Mouse (Mus musculus) forelimb bud, embryonic 11.5 days (tissue): ENCODE results near the gene Lrrc3.
"Not testable (repeated sequence)": the region's sequence is repeated elsewhere in the genome, so short reads cannot be mapped to it uniquely, and the experiment has no call there.

Experiments
- DNase-seq: peaks from one replicate; pipeline ENCODE4 v3.0.0-alpha.2; 2012; ENCODE audit warnings: low read depth, low spot score

The Lrrc3 gene

GRCm38 (mm10) chr10:77902211-77902893, at the start of gene Lrrc3:
Lrrc3 (minus strand) TSS chr10:77902536.
- DNase-seq = peak; percentile 45

- not testable (repeated sequence) for DNase-seq
Measured at GRCm38 (mm10) chr10:77950468-77950867, 48.1 kb upstream of the Lrrc3 start.

GRCm38 (mm10) chr10:77939685-77940084, 37.3 kb upstream of the Lrrc3 start:
- DNase-seq = no peak

GRCm38 (mm10) chr10:77927375-77927774, 25.0 kb upstream of the Lrrc3 start:
- DNase-seq = no peak

GRCm38 (mm10) chr10:77926140-77926539, 23.8 kb upstream of the Lrrc3 start:
- DNase-seq = peak; percentile 25

- DNase-seq = no peak
Measured at GRCm38 (mm10) chr10:77922681-77923080, 20.3 kb upstream of the Lrrc3 start.

GRCm38 (mm10) chr10:77921009-77921408, 18.7 kb upstream of the Lrrc3 start:
- DNase-seq = no peak

GRCm38 (mm10) chr10:77916636-77917335, 14.4 kb upstream of the Lrrc3 start:
- DNase-seq = peak; percentile 17

- no peak for DNase-seq
Measured at GRCm38 (mm10) chr10:77913292-77913691, 11.0 kb upstream of the Lrrc3 start.

- DNase-seq = no peak
Measured at GRCm38 (mm10) chr10:77912605-77913004, 10.3 kb upstream of the Lrrc3 start.

- peak; percentile 52 for DNase-seq
Measured at GRCm38 (mm10) chr10:77902894-77903715, 769 bp upstream of the Lrrc3 start.

GRCm38 (mm10) chr10:77901871-77902210, 495 bp downstream of the Lrrc3 start:
- no peak for DNase-seq

- DNase-seq = no peak
Measured at GRCm38 (mm10) chr10:77900903-77901818, 1.2 kb downstream of the Lrrc3 start.

GRCm38 (mm10) chr10:77900126-77900525, 2.2 kb downstream of the Lrrc3 start:
- DNase-seq = no peak

GRCm38 (mm10) chr10:77895562-77895961, 6.8 kb downstream of the Lrrc3 start:
- no peak for DNase-seq

- DNase-seq = no peak
Measured at GRCm38 (mm10) chr10:77890987-77891565, 11.3 kb downstream of the Lrrc3 start.

GRCm38 (mm10) chr10:77886007-77886747, 16.2 kb downstream of the Lrrc3 start:
- peak; percentile 43 for DNase-seq

- no peak for DNase-seq
Measured at GRCm38 (mm10) chr10:77882553-77882952, 19.8 kb downstream of the Lrrc3 start.

GRCm38 (mm10) chr10:77880305-77880704, 22.0 kb downstream of the Lrrc3 start:
- no peak for DNase-seq

- no peak for DNase-seq
Measured at GRCm38 (mm10) chr10:77878985-77879384, 23.4 kb downstream of the Lrrc3 start.
